Mouse (Mus musculus): ENCODE results near the gene Srgap2. TPM values are rescaled to one million over a fixed set of nuclear protein-coding genes. Genes with fewer than 3 reads are reported as not detected.
A peak's percentile ranks its signal among the peaks of the same experiment; 100 is the strongest.
"Not testable (repeated sequence)": the region's sequence is repeated elsewhere in the genome, so short reads cannot be mapped to it uniquely, and the experiment has no call there.

The Srgap2 gene
- polyA plus RNA-seq (2015; fragmentation: Nextera tagmentation; extraction: Ambion mirVana): 3.1 and 5.4 TPM in 2 replicates

DNA sequence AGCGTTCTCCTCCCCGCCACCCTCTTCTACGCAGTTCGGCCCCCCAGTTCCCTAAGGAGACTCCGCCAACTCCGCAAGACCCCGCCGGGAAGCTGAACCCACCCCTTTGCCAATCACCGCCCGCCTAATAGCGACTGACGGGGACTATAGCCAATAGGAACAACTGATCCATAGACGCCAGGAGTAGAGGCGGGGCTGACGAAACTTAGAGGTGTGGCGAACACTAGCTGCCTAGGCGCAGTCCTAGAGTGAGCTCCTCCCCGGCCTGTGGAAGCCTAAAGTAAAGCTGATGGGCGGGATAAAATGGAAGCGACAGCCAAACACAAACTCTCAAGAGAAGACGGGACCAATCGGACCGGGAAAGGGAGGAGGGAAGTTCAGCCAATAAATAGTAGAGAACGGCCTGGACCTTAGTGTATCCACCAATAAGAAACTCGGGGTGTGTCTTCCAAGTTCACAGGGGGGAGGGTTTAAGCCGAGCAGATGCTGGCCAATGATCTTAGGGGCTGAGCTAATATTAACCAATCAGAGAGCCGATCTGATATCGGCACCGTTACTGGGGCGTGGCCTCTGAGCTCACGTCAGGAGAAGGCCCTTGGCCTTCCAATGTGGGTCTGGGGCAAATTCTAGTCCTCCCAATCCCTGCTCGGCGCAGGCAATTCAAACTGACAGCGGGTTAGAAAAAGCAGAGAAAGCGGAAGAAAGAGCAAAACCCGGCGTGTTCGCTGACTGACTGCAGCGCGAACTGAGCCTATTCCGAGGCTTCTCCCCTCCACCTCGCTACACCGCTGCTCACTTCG lies at the start of gene Srgap2, which contains the start of gene Fam72a:
Gene Srgap2, minus strand, starts transcription at position 72 of the 800 bp plus-strand sequence.
Gene Fam72a, plus strand, starts transcription at position 623 of the 800 bp plus-strand sequence.
- no peaks in the 10 kb centered on the region for H3K9me3 ChIP-seq (ENCODE audit: control insufficient read depth)
- H3K4me2 ChIP-seq (replicated peaks; ENCODE audit: low read depth): peak within 1 kb of the TSS; percentile 100
- ATAC-seq: peak; percentile 98

GRCm38 (mm10) chr1:131573721-131574120 lies 46.6 kb upstream of the Srgap2 start:
- WGBS: 94% methylated on average over 14 of the region's 14 CpGs
- ATAC-seq: peak; percentile 98
- H3K9ac ChIP-seq (ENCODE audit: low read depth, low read length): no peak overlapping the region

More for the DNA sequence above, at the start of gene Srgap2, which contains the start of gene Fam72a:
- under 1% methylated on average over 44 of the region's 44 CpGs for WGBS
- peak within 1 kb of the TSS; percentile 76 for H3K4me3 ChIP-seq (ENCODE audit: low read depth, low read length)
- H3K36me3 ChIP-seq (ENCODE audit: control insufficient read depth, insufficient read depth): no peaks in the 10 kb centered on the region
- H3K27me3 ChIP-seq (replicated peaks; ENCODE audit: control insufficient read depth, insufficient read depth, low read length): no peaks in the 10 kb centered on the region
- H3K27ac ChIP-seq (ENCODE audit: low read depth, low read length): peak within 1 kb of the TSS; percentile 88
- TF ChIP-seq CTCF (IDR thresholded peaks at IDR 0.05; ENCODE audit: low read depth): no peak
- H3K9ac ChIP-seq (ENCODE audit: low read depth, low read length): peak within 1 kb of the TSS; percentile 74
- no peaks in the 10 kb centered on the region; the same call in 1 of the 2 replicates for H3K4me1 ChIP-seq (replicated peaks; ENCODE audit: control insufficient read depth, insufficient read depth, low read length)

DNA sequence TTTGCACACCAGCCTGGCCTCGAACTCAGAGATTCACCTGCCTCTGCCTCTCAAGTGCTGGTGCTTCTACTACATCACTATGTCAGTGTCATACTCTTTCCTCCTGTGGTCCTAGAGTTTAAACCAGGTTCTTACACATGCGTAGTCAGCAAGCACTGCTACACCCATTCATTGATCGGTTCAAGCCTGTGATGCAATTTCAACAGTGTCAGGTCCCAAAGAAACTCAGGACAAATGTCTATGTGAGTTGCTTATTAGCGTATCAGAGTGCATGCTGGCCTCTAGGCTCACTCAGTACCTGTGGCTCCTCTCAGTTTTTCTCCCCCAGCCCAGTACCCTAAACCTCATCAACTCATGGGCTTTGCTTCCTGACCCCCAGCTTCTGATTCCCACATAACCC lies 43.2 kb upstream of the Srgap2 start:
- no peak for TF ChIP-seq CTCF (IDR thresholded peaks at IDR 0.05; ENCODE audit: low read depth)
- Histone ChIP-seq H3K4me2 (replicated peaks; ENCODE audit: low read depth) (no peak overlapping the region), H3K4me1 (replicated peaks; ENCODE audit: control insufficient read depth, insufficient read depth, low read length) (no peaks in the 10 kb centered on the region), H3K36me3 (ENCODE audit: control insufficient read depth, insufficient read depth) (no peaks in the 10 kb centered on the region), H3K4me3 (ENCODE audit: low read depth, low read length) (no peak overlapping the region), H3K9me3 (ENCODE audit: control insufficient read depth) (no peaks in the 10 kb centered on the region), H3K27me3 (replicated peaks; ENCODE audit: control insufficient read depth, insufficient read depth, low read length) (no peaks in the 10 kb centered on the region), H3K9ac (ENCODE audit: low read depth, low read length) (no peak overlapping the region), H3K27ac (ENCODE audit: low read depth, low read length) (no peak overlapping the region)
- 90% methylated on average over 4 of the region's 4 CpGs for WGBS
- no peak for ATAC-seq

More at GRCm38 (mm10) chr1:131573721-131574120, 46.6 kb upstream of the Srgap2 start:
- Histone ChIP-seq H3K9me3 (ENCODE audit: control insufficient read depth) (no peaks in the 10 kb centered on the region), H3K27me3 (replicated peaks; ENCODE audit: control insufficient read depth, insufficient read depth, low read length) (no peaks in the 10 kb centered on the region), H3K4me1 (replicated peaks; ENCODE audit: control insufficient read depth, insufficient read depth, low read length) (no peaks in the 10 kb centered on the region), H3K4me3 (ENCODE audit: low read depth, low read length) (no peak overlapping the region), H3K27ac (ENCODE audit: low read depth, low read length) (no peak overlapping the region), H3K4me2 (replicated peaks; ENCODE audit: low read depth) (no peak overlapping the region), H3K36me3 (ENCODE audit: control insufficient read depth, insufficient read depth) (no peaks in the 10 kb centered on the region)
- no peak for TF ChIP-seq CTCF (IDR thresholded peaks at IDR 0.05; ENCODE audit: low read depth)

DNA sequence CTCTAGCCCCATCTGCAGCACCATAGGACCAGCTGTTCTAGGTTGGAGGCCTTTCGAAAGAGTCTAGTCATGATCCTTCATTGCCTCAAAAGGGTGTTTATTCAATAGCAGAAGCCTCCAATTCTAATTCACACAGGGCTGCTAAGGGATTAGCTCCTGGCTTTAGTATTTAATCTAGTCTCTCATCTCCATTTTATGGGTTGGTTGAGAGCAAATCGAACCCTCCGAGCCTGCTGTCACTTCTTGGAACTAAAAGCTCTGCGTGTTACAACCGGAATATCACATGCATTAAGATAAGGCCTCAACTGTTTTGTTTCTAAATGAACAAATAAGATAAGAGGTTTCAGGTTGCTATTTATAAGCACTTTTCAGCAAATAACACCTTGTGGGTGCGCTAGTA lies 42.6 kb upstream of the Srgap2 start:
- TF ChIP-seq CTCF (IDR thresholded peaks at IDR 0.05; ENCODE audit: low read depth): no peak
- H3K9me3 ChIP-seq (ENCODE audit: control insufficient read depth): no peaks in the 10 kb centered on the region
- H3K4me2 ChIP-seq (replicated peaks; ENCODE audit: low read depth): no peak overlapping the region
- H3K4me1 ChIP-seq (replicated peaks; ENCODE audit: control insufficient read depth, insufficient read depth, low read length): no peaks in the 10 kb centered on the region
- no peak overlapping the region for H3K27ac ChIP-seq (ENCODE audit: low read depth, low read length)
- no peak overlapping the region for H3K4me3 ChIP-seq (ENCODE audit: low read depth, low read length)
- WGBS: 72% methylated on average over 6 of the region's 6 CpGs
- ATAC-seq: no peak
- no peaks in the 10 kb centered on the region for H3K27me3 ChIP-seq (replicated peaks; ENCODE audit: control insufficient read depth, insufficient read depth, low read length)
- H3K36me3 ChIP-seq (ENCODE audit: control insufficient read depth, insufficient read depth): no peaks in the 10 kb centered on the region
- H3K9ac ChIP-seq (ENCODE audit: low read depth, low read length): no peak overlapping the region

DNA sequence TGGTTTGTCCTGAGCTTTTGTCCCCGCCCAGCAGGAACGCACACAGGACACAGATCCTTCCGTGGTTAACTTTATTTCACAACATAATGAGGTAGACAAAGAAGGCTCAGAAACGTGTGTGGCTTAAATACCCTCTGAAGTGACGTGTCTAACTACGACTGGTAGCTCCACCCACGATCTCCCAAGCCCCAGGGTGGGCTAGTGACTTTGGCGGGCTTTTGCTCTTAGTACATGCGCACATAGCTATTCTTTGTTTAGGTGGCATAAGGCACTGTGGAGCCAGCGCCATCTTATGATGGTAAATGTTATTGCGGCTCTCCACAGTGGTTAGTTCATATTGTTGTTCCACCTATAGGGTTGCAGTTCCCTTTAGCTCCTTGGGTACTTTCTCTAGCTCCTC lies 38.9 kb upstream of the Srgap2 start:
- not testable (repeated sequence) for H3K27me3 ChIP-seq (replicated peaks; ENCODE audit: control insufficient read depth, insufficient read depth, low read length); H3K4me1 ChIP-seq (replicated peaks; ENCODE audit: control insufficient read depth, insufficient read depth, low read length); H3K27ac ChIP-seq (ENCODE audit: low read depth, low read length); H3K4me2 ChIP-seq (replicated peaks; ENCODE audit: low read depth); H3K9ac ChIP-seq (ENCODE audit: low read depth, low read length); H3K36me3 ChIP-seq (ENCODE audit: control insufficient read depth, insufficient read depth); H3K9me3 ChIP-seq (ENCODE audit: control insufficient read depth); ATAC-seq; H3K4me3 ChIP-seq (ENCODE audit: low read depth, low read length)
- 48% methylated on average over 11 of the region's 11 CpGs for WGBS
- peak; percentile 44 for TF ChIP-seq CTCF (IDR thresholded peaks at IDR 0.05; ENCODE audit: low read depth)

DNA sequence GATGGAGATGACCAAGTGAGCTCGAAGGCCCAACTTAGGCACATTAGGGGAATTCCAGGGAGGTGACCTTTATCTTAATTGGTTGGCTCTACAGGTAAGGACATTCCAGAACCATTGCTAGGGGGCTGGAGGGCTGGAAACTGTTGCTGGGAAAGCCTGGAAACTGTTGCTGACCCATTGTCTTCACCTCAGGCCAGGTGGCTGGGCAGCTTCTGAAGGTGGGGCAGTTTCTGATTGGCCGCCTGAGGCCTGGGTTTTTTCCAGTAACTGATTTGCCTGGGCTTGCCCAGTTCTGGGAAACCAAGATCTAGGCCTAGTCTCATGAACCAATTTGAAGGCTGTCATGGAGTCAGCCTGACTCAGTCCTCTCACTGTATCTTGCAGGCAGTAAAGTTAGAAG lies 34.9 kb upstream of the Srgap2 start:
- Histone ChIP-seq H3K36me3 (ENCODE audit: control insufficient read depth, insufficient read depth) (no peaks in the 10 kb centered on the region), H3K9me3 (ENCODE audit: control insufficient read depth) (no peaks in the 10 kb centered on the region), H3K27me3 (replicated peaks; ENCODE audit: control insufficient read depth, insufficient read depth, low read length) (no peaks in the 10 kb centered on the region), H3K9ac (ENCODE audit: low read depth, low read length) (no peak overlapping the region), H3K4me2 (replicated peaks; ENCODE audit: low read depth) (no peak overlapping the region), H3K27ac (ENCODE audit: low read depth, low read length) (no peak overlapping the region), H3K4me1 (replicated peaks; ENCODE audit: control insufficient read depth, insufficient read depth, low read length) (no peaks in the 10 kb centered on the region), H3K4me3 (ENCODE audit: low read depth, low read length) (no peak overlapping the region)
- 92% methylated on average over 2 of the region's 2 CpGs for WGBS
- no peak for ATAC-seq
- no peak for TF ChIP-seq CTCF (IDR thresholded peaks at IDR 0.05; ENCODE audit: low read depth)

Measured in intestine, postnatal 0 days (tissue).